Mouse (Mus musculus): Measurements from ENCODE around the gene Trip12. TPM values are rescaled to one million over a fixed set of nuclear protein-coding genes. Genes with fewer than 3 reads are reported as not detected.

Gene Trip12
- polyA plus RNA-seq, 1 experiment = 51.3 TPM

DNA sequence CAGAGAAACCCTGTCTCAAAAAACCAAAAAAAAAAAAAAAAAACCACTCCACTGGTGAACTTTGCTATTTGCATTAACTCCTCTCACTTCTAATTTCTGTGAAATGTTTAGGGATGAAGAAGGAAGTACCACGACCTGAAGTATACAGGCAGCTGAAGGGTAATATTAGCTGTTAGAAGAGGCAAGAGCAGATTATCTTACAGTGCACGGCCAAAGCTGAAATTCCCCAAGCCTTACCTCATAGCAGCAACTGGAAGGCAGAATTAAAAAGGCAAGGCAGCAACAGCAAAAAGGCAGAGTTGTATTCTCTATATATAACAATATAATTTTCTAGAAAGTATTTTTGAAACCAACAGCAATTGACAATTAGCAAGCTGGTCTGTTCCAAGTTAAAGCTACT is 15.2 kb downstream of the Trip12 start:
- 80% methylated on average over 2 of the region's 2 CpGs for WGBS
- Histone ChIP-seq H3K36me3 (ENCODE audit: control insufficient read depth, insufficient read depth, low read length) (peaks cover 14% of the 10 kb centered on the region), H3K4me1 (replicated peaks; ENCODE audit: control insufficient read depth, insufficient read depth, low read length) (no peaks in the 10 kb centered on the region), H3K4me3 (ENCODE audit: control insufficient read depth, insufficient read depth, low read length) (no peak overlapping the region), H3K27me3 (ENCODE audit: control insufficient read depth, insufficient read depth, low read length) (no peaks in the 10 kb centered on the region), H3K27ac (ENCODE audit: control insufficient read depth, insufficient read depth, low read length) (no peak overlapping the region)
- no peak for DNase-seq
- TF ChIP-seq POLR2A (IDR thresholded peaks at IDR 0.05; ENCODE audit: control insufficient read depth, extremely low read depth, insufficient read depth, low read length, poor library complexity) (no peak), CTCF (IDR thresholded peaks at IDR 0.05; ENCODE audit: borderline replicate concordance, control insufficient read depth, extremely low read depth, insufficient read depth, low read length, poor library complexity) (no peak)

GRCm38 (mm10) chr1:84817596-84817995 is 22.7 kb downstream of the Trip12 start:
- WGBS = 88% methylated on average over 1 of the region's 1 CpGs
- peaks cover 6% of the 10 kb centered on the region; the same call in 1 of the 2 replicates for H3K36me3 ChIP-seq (ENCODE audit: control insufficient read depth, insufficient read depth, low read length)

GRCm38 (mm10) chr1:84803788-84804187 is 36.5 kb downstream of the Trip12 start:
- 95% methylated on average over 1 of the region's 1 CpGs for WGBS
- H3K27ac ChIP-seq (ENCODE audit: control insufficient read depth, insufficient read depth, low read length) = no peak overlapping the region
- DNase-seq = no peak

More at GRCm38 (mm10) chr1:84817596-84817995, 22.7 kb downstream of the Trip12 start:
- TF ChIP-seq CTCF (IDR thresholded peaks at IDR 0.05; ENCODE audit: borderline replicate concordance, control insufficient read depth, extremely low read depth, insufficient read depth, low read length, poor library complexity) (no peak), POLR2A (IDR thresholded peaks at IDR 0.05; ENCODE audit: control insufficient read depth, extremely low read depth, insufficient read depth, low read length, poor library complexity) (no peak)
- Histone ChIP-seq H3K4me1 (replicated peaks; ENCODE audit: control insufficient read depth, insufficient read depth, low read length) (no peaks in the 10 kb centered on the region), H3K27me3 (ENCODE audit: control insufficient read depth, insufficient read depth, low read length) (no peaks in the 10 kb centered on the region), H3K4me3 (ENCODE audit: control insufficient read depth, insufficient read depth, low read length) (no peak overlapping the region), H3K27ac (ENCODE audit: control insufficient read depth, insufficient read depth, low read length) (no peak overlapping the region)
- no peak for DNase-seq

GRCm38 (mm10) chr1:84799166-84799565 is 41.1 kb downstream of the Trip12 start:
- no peaks in the 10 kb centered on the region for H3K27me3 ChIP-seq (ENCODE audit: control insufficient read depth, insufficient read depth, low read length)
- no peak overlapping the region for H3K4me3 ChIP-seq (ENCODE audit: control insufficient read depth, insufficient read depth, low read length)
- TF ChIP-seq CTCF (IDR thresholded peaks at IDR 0.05; ENCODE audit: borderline replicate concordance, control insufficient read depth, extremely low read depth, insufficient read depth, low read length, poor library complexity) = no peak
- H3K27ac ChIP-seq (ENCODE audit: control insufficient read depth, insufficient read depth, low read length) = no peak overlapping the region
- H3K4me1 ChIP-seq (replicated peaks; ENCODE audit: control insufficient read depth, insufficient read depth, low read length) = no peaks in the 10 kb centered on the region
- DNase-seq = no peak
- peaks cover 2% of the 10 kb centered on the region for H3K36me3 ChIP-seq (ENCODE audit: control insufficient read depth, insufficient read depth, low read length)

More at GRCm38 (mm10) chr1:84803788-84804187, 36.5 kb downstream of the Trip12 start:
- Histone ChIP-seq H3K36me3 (ENCODE audit: control insufficient read depth, insufficient read depth, low read length) (no peaks in the 10 kb centered on the region), H3K4me3 (ENCODE audit: control insufficient read depth, insufficient read depth, low read length) (no peak overlapping the region), H3K4me1 (replicated peaks; ENCODE audit: control insufficient read depth, insufficient read depth, low read length) (no peaks in the 10 kb centered on the region; the same call in 1 of the 2 replicates), H3K27me3 (ENCODE audit: control insufficient read depth, insufficient read depth, low read length) (no peaks in the 10 kb centered on the region)
- no peak for TF ChIP-seq CTCF (IDR thresholded peaks at IDR 0.05; ENCODE audit: borderline replicate concordance, control insufficient read depth, extremely low read depth, insufficient read depth, low read length, poor library complexity)
- TF ChIP-seq POLR2A (IDR thresholded peaks at IDR 0.05; ENCODE audit: control insufficient read depth, extremely low read depth, insufficient read depth, low read length, poor library complexity) = no peak

- Histone ChIP-seq H3K27ac (ENCODE audit: control insufficient read depth, insufficient read depth, low read length) (no peak overlapping the region), H3K4me1 (replicated peaks; ENCODE audit: control insufficient read depth, insufficient read depth, low read length) (no peaks in the 10 kb centered on the region), H3K4me3 (ENCODE audit: control insufficient read depth, insufficient read depth, low read length) (no peak overlapping the region), H3K36me3 (ENCODE audit: control insufficient read depth, insufficient read depth, low read length) (peaks cover 21% of the 10 kb centered on the region), H3K27me3 (ENCODE audit: control insufficient read depth, insufficient read depth, low read length) (no peaks in the 10 kb centered on the region)
- DNase-seq = no peak
- TF ChIP-seq CTCF (IDR thresholded peaks at IDR 0.05; ENCODE audit: borderline replicate concordance, control insufficient read depth, extremely low read depth, insufficient read depth, low read length, poor library complexity) (no peak), POLR2A (IDR thresholded peaks at IDR 0.05; ENCODE audit: control insufficient read depth, extremely low read depth, insufficient read depth, low read length, poor library complexity) (no peak)
- WGBS = 93% methylated on average over 7 of the region's 7 CpGs
These were observed 45.0 kb downstream of the Trip12 start for GRCm38 (mm10) chr1:84795335-84795734.

- DNase-seq = no peak
- WGBS = 63% methylated on average over 2 of the region's 2 CpGs
- TF ChIP-seq CTCF (IDR thresholded peaks at IDR 0.05; ENCODE audit: borderline replicate concordance, control insufficient read depth, extremely low read depth, insufficient read depth, low read length, poor library complexity) (no peak), POLR2A (IDR thresholded peaks at IDR 0.05; ENCODE audit: control insufficient read depth, extremely low read depth, insufficient read depth, low read length, poor library complexity) (no peak)
- Histone ChIP-seq H3K4me1 (replicated peaks; ENCODE audit: control insufficient read depth, insufficient read depth, low read length) (no peaks in the 10 kb centered on the region), H3K27ac (ENCODE audit: control insufficient read depth, insufficient read depth, low read length) (no peak overlapping the region), H3K36me3 (ENCODE audit: control insufficient read depth, insufficient read depth, low read length) (peaks cover 30% of the 10 kb centered on the region), H3K27me3 (ENCODE audit: control insufficient read depth, insufficient read depth, low read length) (no peaks in the 10 kb centered on the region), H3K4me3 (ENCODE audit: control insufficient read depth, insufficient read depth, low read length) (no peak overlapping the region)
These were observed 48.9 kb downstream of the Trip12 start for GRCm38 (mm10) chr1:84791393-84791792.

- peaks cover 47% of the 10 kb centered on the region for H3K36me3 ChIP-seq (ENCODE audit: control insufficient read depth, insufficient read depth, low read length)
- 78% methylated on average over 3 of the region's 3 CpGs for WGBS
- no peak overlapping the region for H3K27ac ChIP-seq (ENCODE audit: control insufficient read depth, insufficient read depth, low read length)
- no peak overlapping the region for H3K4me3 ChIP-seq (ENCODE audit: control insufficient read depth, insufficient read depth, low read length)
- H3K4me1 ChIP-seq (replicated peaks; ENCODE audit: control insufficient read depth, insufficient read depth, low read length) = no peaks in the 10 kb centered on the region
- H3K27me3 ChIP-seq (ENCODE audit: control insufficient read depth, insufficient read depth, low read length) = no peaks in the 10 kb centered on the region
- TF ChIP-seq CTCF (IDR thresholded peaks at IDR 0.05; ENCODE audit: borderline replicate concordance, control insufficient read depth, extremely low read depth, insufficient read depth, low read length, poor library complexity) (no peak), POLR2A (IDR thresholded peaks at IDR 0.05; ENCODE audit: control insufficient read depth, extremely low read depth, insufficient read depth, low read length, poor library complexity) (no peak)
- no peak for DNase-seq
These were observed 59.7 kb downstream of the Trip12 start for GRCm38 (mm10) chr1:84780630-84781029.
